Mouse (Mus musculus) embryonic stem cell, embryonic (primary cell): ENCODE measurements at regions not wholly inside any gene's neighbourhood (a gene's known extent, or its start where the extent isn't known, plus 50 kb on each side); places are given as distances from the start of the nearest gene placed in this dataset.
"Not testable (repeated sequence)": the region's sequence is repeated elsewhere in the genome, so short reads cannot be mapped to it uniquely, and the experiment has no call there.

Source experiments
- CTCF ChIA-PET, 4 experiments: fragments of 300-600 bp in 2 of 4; fragments of 350-600 bp in 2 of 4; sonication (Branson Sonifier 250); formaldehyde crosslinking; loops; one replicate each; lab custom pipeline; 2022; ENCODE audit warnings: inconsistent platforms in 2 of 4; lab: Charles Lee
- POLR2A ChIA-PET, 4 experiments: fragments of 300-600 bp in 2 of 4; fragments of 350-600 bp in 2 of 4; sonication (Branson Sonifier 250); formaldehyde crosslinking; loops; one replicate each; lab custom pipeline; 2022; ENCODE audit warnings: antibody characterized with exemption in 4 of 4, inconsistent platforms in 1 of 4; lab: Charles Lee

GRCm38 (mm10) chr14:102811022-102811421 is 171.4 kb downstream of the Kctd12 start:
- ChIA-PET CTCF (no interaction called here), POLR2A (interaction anchor here in 1 of 4 experiments (0.8 kb wide), 1 partner anchor 807 kb away, joined by 8 read pairs; no protein-coding TSS in a partner anchor)

- POLR2A ChIA-PET = interaction anchor here in 1 of 4 experiments (0.8 kb wide), 1 partner anchor 806 kb away, joined by 8 read pairs; no protein-coding TSS in a partner anchor
- CTCF ChIA-PET = no interaction called here
Observed at GRCm38 (mm10) chr14:102810121-102810921, 172.1 kb downstream of the Kctd12 start.

- CTCF ChIA-PET = interaction anchor here in 1 of 4 experiments (0.6 kb wide), 1 partner anchor 104 kb away, joined by 4 read pairs; no protein-coding TSS in a partner anchor
- POLR2A ChIA-PET = interaction anchor here in 2 of 4 experiments (0.8 to 1.6 kb wide), 2 partner anchors 175 to 176 kb away, joined by 3 to 4 read pairs; partner anchors contain the start of gene Kctd12 (in 1 of the 2)
Observed at GRCm38 (mm10) chr14:102805936-102806923, 176.2 kb downstream of the Kctd12 start.

- POLR2A ChIA-PET = no interaction called here
- CTCF ChIA-PET = no interaction called here
Observed at GRCm38 (mm10) chr14:102795676-102796075, 186.8 kb downstream of the Kctd12 start.

GRCm38 (mm10) chr14:102794898-102795297 is 187.5 kb downstream of the Kctd12 start:
- POLR2A ChIA-PET = no interaction called here

GRCm38 (mm10) chr14:102793753-102794152 is 188.7 kb downstream of the Kctd12 start:
- CTCF ChIA-PET = no interaction called here
- POLR2A ChIA-PET = no interaction called here

More at GRCm38 (mm10) chr14:102794898-102795297, 187.5 kb downstream of the Kctd12 start:
- CTCF ChIA-PET = no interaction called here

- CTCF ChIA-PET = no interaction called here
- POLR2A ChIA-PET = interaction anchor here in 1 of 4 experiments (0.5 kb wide), 1 partner anchor 222 kb away, joined by 6 read pairs; no protein-coding TSS in a partner anchor
Observed at GRCm38 (mm10) chr14:102790916-102791315, 191.5 kb downstream of the Kctd12 start.

- CTCF ChIA-PET = no interaction called here
- POLR2A ChIA-PET = no interaction called here
Observed at GRCm38 (mm10) chr14:102782227-102782626, 200.2 kb downstream of the Kctd12 start.

GRCm38 (mm10) chr14:102769716-102770115 is 212.7 kb downstream of the Kctd12 start:
- CTCF ChIA-PET = interaction anchor here (0.6 to 1.1 kb wide), 4 partner anchors 213 to 992 kb away, joined by 3 to 6 read pairs (median 4); partner anchors contain the start of gene Kctd12 (in 2 of the 4)
- POLR2A ChIA-PET = no interaction called here

- POLR2A ChIA-PET = no interaction called here
- CTCF ChIA-PET = no interaction called here
Observed at GRCm38 (mm10) chr14:102748687-102749086, 233.8 kb downstream of the Kctd12 start.

GRCm38 (mm10) chr14:102742331-102742730 is 240.1 kb downstream of the Kctd12 start:
- POLR2A ChIA-PET = no interaction called here

GRCm38 (mm10) chr14:102736656-102737055 is 245.8 kb downstream of the Kctd12 start:
- POLR2A ChIA-PET = no interaction called here
- CTCF ChIA-PET = no interaction called here

More at GRCm38 (mm10) chr14:102742331-102742730, 240.1 kb downstream of the Kctd12 start:
- CTCF ChIA-PET = no interaction called here

- POLR2A ChIA-PET, CTCF ChIA-PET: not testable (repeated sequence)
Observed at GRCm38 (mm10) chr14:102733718-102734117, 248.7 kb downstream of the Kctd12 start.

GRCm38 (mm10) chr14:102731746-102732145 is 250.7 kb downstream of the Kctd12 start:
- ChIA-PET CTCF (no interaction called here), POLR2A (no interaction called here)

- ChIA-PET POLR2A (no interaction called here), CTCF (no interaction called here)
Observed at GRCm38 (mm10) chr14:102722633-102723032, 259.8 kb downstream of the Kctd12 start.

- CTCF ChIA-PET = no interaction called here
- POLR2A ChIA-PET = interaction anchor here in 1 of 4 experiments (0.6 kb wide), 1 partner anchor 347 kb away, joined by 6 read pairs; no protein-coding TSS in a partner anchor
Observed at GRCm38 (mm10) chr14:102718558-102718957, 263.9 kb downstream of the Kctd12 start.

GRCm38 (mm10) chr14:102712600-102712999 is 269.8 kb downstream of the Kctd12 start:
- CTCF ChIA-PET = no interaction called here
- POLR2A ChIA-PET = no interaction called here

GRCm38 (mm10) chr14:102706704-102707336 is 275.6 kb downstream of the Kctd12 start:
- CTCF ChIA-PET = no interaction called here
- POLR2A ChIA-PET = no interaction called here

GRCm38 (mm10) chr14:102701108-102701507 is 281.3 kb downstream of the Kctd12 start:
- CTCF ChIA-PET = no interaction called here
- POLR2A ChIA-PET = no interaction called here
